Mouse (Mus musculus) hindbrain, postnatal 0 days (tissue): ENCODE measurements at regions not wholly inside any gene's neighbourhood (a gene's known extent, or its start where the extent isn't known, plus 50 kb on each side); places are given as distances from the start of the nearest gene placed in this dataset.

ENCODE experiments used
- ATAC-seq: fragments of 200-750 bp; cut with Nextera tagmentation; 2 replicates; pipeline ENCODE4 v1.8.0; 2017; ENCODE audit warnings: mild to moderate bottlenecking, moderate TSS enrichment, moderate library complexity
- DNase-seq: peaks from one replicate; pipeline ENCODE4 v3.0.0-alpha.2; 2015; ENCODE audit warnings: low spot score
- H3K27ac ChIP-seq: fragments of 300-500 bp; sonication (generic); 2 replicates; pipeline ENCODE4 v1.5.1; 2014; ENCODE audit warnings: mild to moderate bottlenecking
- H3K27me3 ChIP-seq: fragments of 300-500 bp; sonication (generic); 2 replicates; pipeline ENCODE4 v1.6.1; 2014; ENCODE audit warnings: low read length, mixed read lengths; ENCODE audit not compliant: insufficient read depth
- H3K36me3 ChIP-seq: fragments of 300-500 bp; sonication (generic); 2 replicates; pipeline ENCODE4 v1.6.1; 2014; ENCODE audit warnings: low read length, mixed read lengths; ENCODE audit not compliant: insufficient read depth
- H3K4me1 ChIP-seq: fragments of 300-500 bp; sonication (generic); 2 replicates; pipeline ENCODE4 v1.6.1; 2014; ENCODE audit warnings: antibody characterized with exemption, low read length, mixed read lengths; ENCODE audit not compliant: insufficient read depth
- H3K4me2 ChIP-seq: fragments of 300-500 bp; sonication (generic); 2 replicates; pipeline ENCODE4 v1.6.1; 2014; ENCODE audit warnings: low read depth, mild to moderate bottlenecking, low read length, moderate library complexity, mixed read lengths
- H3K4me3 ChIP-seq: fragments of 300-500 bp; sonication (generic); 2 replicates; pipeline ENCODE4 v1.5.1; 2014; ENCODE audit warnings: low read length
- H3K9ac ChIP-seq: fragments of 300-500 bp; sonication (generic); replicated peaks from 2 replicates; pipeline ENCODE4 v1.6.1; 2014; ENCODE audit warnings: mild to moderate bottlenecking, low read length, moderate library complexity, mixed read lengths
- H3K9me3 ChIP-seq: fragments of 300-500 bp; sonication (generic); 2 replicates; pipeline ENCODE4 v1.6.1; 2016; ENCODE audit warnings: low read length, mixed read lengths
- CTCF ChIP-seq: IDR thresholded peaks from 2 replicates; pipeline ENCODE4 v1.5.1; 2016; ENCODE audit warnings: antibody characterized with exemption, control low read depth, low read depth
- WGBS: fragments of 180-500 bp; shearing (Covaris S2); extraction: QIAGEN DNeasy Blood & Tissue Kit; methylation state at CpG from one replicate; pipeline ENCODE4 v1.1.7; 2014; 5-methylcytosine and 5-hydroxymethylcytosine counted together

DNA sequence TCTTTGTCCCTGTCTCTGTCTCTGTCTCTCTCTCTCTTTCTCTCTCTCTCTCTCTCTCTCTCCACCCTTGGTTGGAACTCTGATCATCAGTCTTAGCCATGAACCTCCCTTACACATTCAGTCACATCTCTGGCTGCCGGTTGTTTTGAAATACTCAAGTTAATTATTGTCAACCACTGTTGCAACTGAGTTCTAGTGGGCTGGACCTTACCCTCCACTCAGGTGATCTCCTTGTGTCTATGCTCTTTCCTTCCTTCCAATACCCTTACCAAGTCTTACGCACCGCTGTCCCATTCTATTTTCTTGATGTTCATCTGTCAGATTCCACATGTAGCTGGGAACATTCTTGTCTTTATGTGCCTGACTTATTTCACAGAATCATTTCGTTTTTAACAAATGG, 119.2 kb upstream of the Slc22a23 start:
- no peak overlapping the region for H3K4me3 ChIP-seq
- DNase-seq (no peak), ATAC-seq (no peak)
- no peaks in the 10 kb centered on the region for H3K36me3 ChIP-seq
- no peaks in the 10 kb centered on the region for H3K9me3 ChIP-seq
- H3K4me2 ChIP-seq = no peak overlapping the region
- TF ChIP-seq CTCF = no peak
- H3K27me3 ChIP-seq = no peaks in the 10 kb centered on the region
- H3K4me1 ChIP-seq = peaks cover 13% of the 10 kb centered on the region
- H3K9ac ChIP-seq = no peak overlapping the region
- WGBS = 93% methylated on average over 4 of the region's 4 CpGs
- no peak overlapping the region for H3K27ac ChIP-seq

DNA sequence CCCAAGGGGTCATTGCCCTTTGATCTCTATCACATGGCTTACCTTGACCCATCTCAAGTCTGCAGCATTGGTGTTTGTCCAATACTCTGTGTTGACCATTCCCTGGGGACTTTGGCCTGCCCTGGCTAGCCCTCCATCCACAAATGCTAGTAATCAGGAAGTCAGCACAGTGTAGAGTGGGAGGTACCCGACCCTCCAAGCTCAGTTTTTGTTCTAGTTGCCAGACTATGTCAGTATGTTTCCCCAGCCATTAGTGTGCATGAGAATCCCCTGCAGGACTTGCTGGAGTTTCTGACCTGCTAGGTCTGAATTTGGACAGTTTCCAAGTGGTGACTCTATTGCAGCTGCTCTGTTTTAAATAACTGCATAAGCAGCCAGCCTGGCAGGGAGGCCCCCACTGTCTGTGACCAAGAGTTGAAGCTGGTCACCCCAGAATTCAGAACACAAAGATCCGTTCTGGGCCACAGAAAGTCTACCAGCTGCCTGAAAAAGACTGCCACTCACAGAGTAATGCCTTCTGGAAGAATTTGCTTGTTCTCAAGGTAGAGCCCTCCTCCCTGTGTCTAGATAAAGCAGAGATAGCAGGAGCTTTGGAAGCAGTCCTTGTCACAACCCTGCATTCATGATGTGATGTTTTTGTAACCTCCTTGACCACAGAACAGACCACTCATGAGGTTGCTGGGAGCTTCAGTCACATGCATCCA, 118.0 kb upstream of the Slc22a23 start:
- WGBS = 26% methylated on average over 2 of the region's 2 CpGs
- Histone ChIP-seq H3K27me3 (no peaks in the 10 kb centered on the region), H3K27ac (peak overlapping the region; percentile 4; the same call in 1 of the 2 replicates), H3K4me2 (no peak overlapping the region), H3K4me3 (no peak overlapping the region), H3K9ac (no peak overlapping the region), H3K4me1 (peaks cover 13% of the 10 kb centered on the region), H3K36me3 (no peaks in the 10 kb centered on the region), H3K9me3 (no peaks in the 10 kb centered on the region)
- DNase-seq (peak; percentile 44), ATAC-seq (peak; percentile 75)
- no peak for TF ChIP-seq CTCF

DNA sequence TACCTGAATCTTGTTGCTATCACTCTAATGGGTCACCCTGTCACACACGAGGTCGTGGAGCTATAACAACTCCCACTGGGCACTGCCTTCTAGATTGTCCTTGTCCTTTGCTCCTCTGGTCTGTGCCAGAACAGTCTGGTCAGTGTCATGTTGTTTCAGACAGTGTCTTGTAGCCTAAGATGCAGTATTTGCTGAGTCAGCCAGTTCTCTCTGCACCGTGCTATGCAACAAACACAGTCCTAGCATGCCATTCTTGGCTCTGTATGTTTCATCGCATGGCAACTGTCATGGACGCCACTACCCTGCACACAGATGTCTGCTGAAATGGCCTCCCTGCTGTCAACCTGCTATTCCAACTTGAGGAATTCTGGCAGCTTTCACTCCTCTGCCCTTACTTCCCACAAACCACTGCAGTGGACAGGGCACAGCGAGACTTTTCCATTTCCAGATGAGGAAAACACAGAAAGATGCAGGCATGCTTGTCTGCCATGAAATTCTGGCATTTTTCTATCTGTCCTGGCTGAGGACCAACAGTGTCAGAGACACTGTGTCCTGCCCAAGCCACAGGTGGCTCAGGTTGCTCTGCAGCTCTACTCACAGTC, 117.3 kb upstream of the Slc22a23 start:
- Histone ChIP-seq H3K4me2 (no peak overlapping the region), H3K36me3 (no peaks in the 10 kb centered on the region), H3K4me1 (peaks cover 13% of the 10 kb centered on the region), H3K4me3 (no peak overlapping the region), H3K9me3 (no peaks in the 10 kb centered on the region), H3K9ac (no peak overlapping the region), H3K27ac (peak overlapping the region; percentile 4; the same call in 1 of the 2 replicates), H3K27me3 (no peaks in the 10 kb centered on the region)
- no peak for TF ChIP-seq CTCF
- DNase-seq = peak; percentile 30
- 54% methylated on average over 6 of the region's 6 CpGs for WGBS
- ATAC-seq = peak; percentile 85

DNA sequence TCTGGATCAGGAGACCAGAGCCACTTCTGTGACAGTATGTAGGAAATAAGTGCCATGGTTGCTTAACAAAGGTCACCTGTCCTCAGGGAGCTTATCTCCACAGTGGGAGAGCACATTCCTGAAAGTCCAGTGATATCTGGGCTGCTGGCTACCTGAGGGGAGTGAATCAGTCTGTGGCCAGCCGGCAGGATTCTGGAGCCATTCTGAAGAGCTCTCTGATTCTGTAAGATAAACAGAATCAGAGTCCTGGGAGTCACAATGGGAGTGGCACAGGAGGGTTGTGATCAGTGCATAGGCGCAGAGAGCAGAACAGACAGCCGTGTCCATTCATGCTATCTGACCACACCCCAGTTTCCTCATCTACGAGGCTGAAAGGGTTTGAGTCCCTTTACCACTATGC, 116.0 kb upstream of the Slc22a23 start:
- Histone ChIP-seq H3K27ac (no peak overlapping the region), H3K4me2 (no peak overlapping the region), H3K27me3 (no peaks in the 10 kb centered on the region), H3K9me3 (no peaks in the 10 kb centered on the region), H3K36me3 (no peaks in the 10 kb centered on the region), H3K4me1 (peaks cover 13% of the 10 kb centered on the region), H3K4me3 (no peak overlapping the region), H3K9ac (no peak overlapping the region)
- no peak for ATAC-seq
- no peak for DNase-seq
- no peak for TF ChIP-seq CTCF
- 61% methylated on average over 4 of the region's 4 CpGs for WGBS

DNA sequence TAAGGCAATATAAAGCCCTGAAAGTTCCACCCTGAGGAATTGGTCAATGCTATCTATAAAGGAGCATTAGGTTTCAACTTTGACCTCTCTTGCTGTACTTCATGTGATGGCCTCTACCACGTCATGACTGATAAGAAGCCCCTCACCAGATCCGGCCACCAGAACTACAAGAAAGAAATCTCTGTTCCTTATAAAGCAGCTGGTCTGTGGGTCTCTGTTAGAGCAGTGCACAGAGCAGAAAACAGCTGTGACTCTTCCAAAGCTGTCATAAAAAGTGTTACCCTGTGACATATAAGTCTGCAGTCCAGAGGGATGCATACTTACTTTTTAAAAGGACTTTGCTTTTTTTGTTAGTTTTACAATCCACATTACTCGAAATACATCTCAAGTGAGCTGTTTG, 111.1 kb upstream of the Slc22a23 start:
- no peaks in the 10 kb centered on the region for H3K4me1 ChIP-seq

DNA sequence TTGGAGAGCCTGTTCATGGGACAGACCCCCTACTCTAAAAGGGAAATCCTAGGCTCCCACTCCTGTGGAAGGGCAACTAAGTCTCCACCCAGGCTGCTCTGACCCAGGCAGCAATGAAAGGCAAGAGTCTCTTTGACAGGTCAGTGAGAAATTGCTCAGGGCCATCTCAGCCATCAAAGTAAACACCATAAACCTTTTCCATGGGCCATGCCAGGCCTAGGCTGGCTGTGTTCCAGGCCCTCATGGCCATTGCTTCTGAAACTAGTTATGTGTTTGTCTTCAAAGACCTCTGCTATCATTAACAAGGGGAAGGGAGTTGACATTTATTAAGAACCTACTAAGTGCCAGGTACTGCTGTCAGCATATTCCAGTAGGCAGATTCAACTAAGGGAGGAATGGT, 101.8 kb upstream of the Slc22a23 start:
- no peak overlapping the region for H3K4me2 ChIP-seq
- TF ChIP-seq CTCF = no peak
- DNase-seq (no peak), ATAC-seq (no peak)
- H3K9me3 ChIP-seq = no peaks in the 10 kb centered on the region
- no peaks in the 10 kb centered on the region for H3K4me1 ChIP-seq
- H3K36me3 ChIP-seq = no peaks in the 10 kb centered on the region
- no peak overlapping the region for H3K27ac ChIP-seq
- H3K4me3 ChIP-seq = no peak overlapping the region
- no peak overlapping the region for H3K9ac ChIP-seq
- H3K27me3 ChIP-seq = no peaks in the 10 kb centered on the region

More for the DNA sequence above, 111.1 kb upstream of the Slc22a23 start:
- WGBS = 83% methylated on average over 3 of the region's 3 CpGs
- Histone ChIP-seq H3K36me3 (no peaks in the 10 kb centered on the region), H3K9me3 (no peaks in the 10 kb centered on the region), H3K4me3 (no peak overlapping the region), H3K27ac (no peak overlapping the region), H3K9ac (no peak overlapping the region), H3K27me3 (no peaks in the 10 kb centered on the region), H3K4me2 (no peak overlapping the region)
- no peak for ATAC-seq
- DNase-seq = no peak
- TF ChIP-seq CTCF = no peak

DNA sequence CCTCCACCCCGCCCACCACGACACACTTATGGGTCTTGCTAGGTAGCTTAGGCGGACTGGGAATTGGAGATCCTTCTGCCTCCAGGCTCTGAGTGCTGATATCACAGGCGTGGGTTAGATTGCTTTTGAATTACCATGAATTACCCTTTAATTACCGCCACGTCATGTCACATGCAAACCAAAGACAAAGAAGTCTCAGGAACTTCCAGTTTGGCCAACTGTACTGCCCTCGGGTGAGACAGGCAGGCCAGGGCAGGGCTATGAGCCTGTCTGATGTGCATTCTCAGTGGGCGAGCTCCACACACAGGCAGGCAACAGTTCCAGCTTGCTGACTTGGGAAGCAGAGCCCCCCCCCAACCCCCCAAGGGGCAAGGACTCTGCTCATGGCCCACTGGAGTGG, 101.3 kb upstream of the Slc22a23 start:
- Histone ChIP-seq H3K4me3 (no peak overlapping the region), H3K9me3 (no peaks in the 10 kb centered on the region), H3K9ac (no peak overlapping the region), H3K27ac (no peak overlapping the region), H3K4me1 (no peaks in the 10 kb centered on the region), H3K4me2 (no peak overlapping the region), H3K36me3 (no peaks in the 10 kb centered on the region), H3K27me3 (no peaks in the 10 kb centered on the region)
- ATAC-seq = no peak
- WGBS = 76% methylated on average over 8 of the region's 8 CpGs
- no peak for TF ChIP-seq CTCF
- DNase-seq = no peak
